Mouse (Mus musculus): Measurements from ENCODE around the gene Gm2115. TPM values are rescaled to one million over a fixed set of nuclear protein-coding genes. Genes with fewer than 3 reads are reported as not detected.

Gene Gm2115
- polyA plus RNA-seq, 1 experiment: 0.56 TPM

DNA sequence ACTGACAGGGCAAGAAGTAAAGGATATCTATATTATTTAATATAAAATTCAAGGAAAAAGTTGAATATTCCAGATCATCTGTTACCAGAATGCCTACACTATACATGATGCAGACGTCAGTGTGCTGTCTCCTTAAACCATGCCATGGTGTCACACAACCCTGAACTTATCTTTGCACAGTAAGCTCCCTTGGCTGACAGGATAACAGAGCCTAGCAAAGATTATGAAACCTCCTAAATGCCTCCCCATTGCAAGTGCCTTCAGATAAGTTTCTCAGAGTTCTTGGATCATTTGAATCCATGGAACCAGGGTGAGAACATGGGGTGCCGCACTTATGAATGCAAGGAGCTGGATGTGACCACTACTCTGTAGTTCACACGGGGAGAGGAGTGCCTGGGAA lies 103.1 kb downstream of the Gm2115 start:
- Histone ChIP-seq H3K27ac (ENCODE audit: insufficient read depth, low read depth, low read length) (no peak overlapping the region), H3K36me3 (ENCODE audit: control insufficient read depth, insufficient read depth, low read length) (peaks cover 20% of the 10 kb centered on the region), H3K4me1 (ENCODE audit: control insufficient read depth, insufficient read depth, insufficient read length, low read length) (peaks cover 2% of the 10 kb centered on the region; the same call in 1 of the 2 replicates), H3K4me3 (ENCODE audit: low read depth, low read length) (no peak overlapping the region), H3K27me3 (ENCODE audit: control insufficient read depth, insufficient read depth, low read length) (no peaks in the 10 kb centered on the region)
- WGBS: 96% methylated on average over 3 of the region's 3 CpGs
- TF ChIP-seq CTCF (IDR thresholded peaks at IDR 0.05; ENCODE audit: extremely low read depth, insufficient read length, insufficient replicate concordance, low read depth, low read length): no peak
- no peak for TF ChIP-seq POLR2A (IDR thresholded peaks at IDR 0.05; ENCODE audit: low read depth, low read length)

Other genes with a start within 250 kb of the Gm2115 start
- gene Arnt2, start 118.8 kb upstream of the Gm2115 start, polyA plus RNA-seq (2012; rRNA removed): 0.58 and 3.2 TPM in 2 replicates
- gene Fah, start 77.8 kb downstream of the Gm2115 start, polyA plus RNA-seq (2012; rRNA removed): 2.4 and 3.2 TPM in 2 replicates
- 40.7 and 73.8 TPM in 2 replicates for gene Zfand6, start 161.0 kb downstream of the Gm2115 start, polyA plus RNA-seq (2012; rRNA removed)

Data from small intestine, adult 2 months (tissue).